Mouse (Mus musculus) hindbrain, embryonic 13.5 days (tissue): ENCODE measurements around the gene Rbfox2. TPM values are rescaled to one million over a fixed set of nuclear protein-coding genes. Genes with fewer than 3 reads are reported as not detected.
A peak's percentile ranks its signal among the peaks of the same experiment; 100 is the strongest.

Source experiments
- ATAC-seq: fragments of 200-750 bp; cut with Nextera tagmentation; 2 replicates; pipeline ENCODE4 v1.8.0; 2017; ENCODE audit warnings: moderate TSS enrichment; ENCODE audit not compliant: low FRiP score
- H3K27ac ChIP-seq: fragments of 300-500 bp; sonication (generic); 2 replicates; pipeline ENCODE4 v1.5.1; 2015; ENCODE audit warnings: inconsistent platforms, mild to moderate bottlenecking, moderate library complexity
- H3K27me3 ChIP-seq: fragments of 300-500 bp; sonication (generic); 2 replicates; pipeline ENCODE4 v1.6.1; 2015; ENCODE audit warnings: mild to moderate bottlenecking, inconsistent platforms
- H3K36me3 ChIP-seq: fragments of 300-500 bp; sonication (generic); 2 replicates; pipeline ENCODE4 v1.6.1; 2015; ENCODE audit warnings: mild to moderate bottlenecking, inconsistent platforms
- H3K4me1 ChIP-seq: fragments of 300-500 bp; sonication (generic); replicated peaks from 2 replicates; pipeline ENCODE4 v1.6.1; 2015; ENCODE audit warnings: inconsistent platforms
- H3K4me2 ChIP-seq: fragments of 300-500 bp; sonication (generic); 2 replicates; pipeline ENCODE4 v1.6.1; 2015; ENCODE audit warnings: inconsistent platforms, mild to moderate bottlenecking, moderate library complexity
- H3K4me3 ChIP-seq: fragments of 300-500 bp; sonication (generic); 2 replicates; pipeline ENCODE4 v1.5.1; 2015; ENCODE audit warnings: mild to moderate bottlenecking, inconsistent platforms
- H3K9ac ChIP-seq: fragments of 300-500 bp; sonication (generic); 2 replicates; pipeline ENCODE4 v1.6.1; 2015; ENCODE audit warnings: mild to moderate bottlenecking, inconsistent platforms
- H3K9me3 ChIP-seq: fragments of 300-500 bp; sonication (generic); 2 replicates; pipeline ENCODE4 v1.6.1; 2016; ENCODE audit warnings: inconsistent platforms
- WGBS: fragments of 180-500 bp; shearing (Covaris S2); methylation state at CpG from one replicate; pipeline ENCODE4 v1.1.7; 2015; 5-methylcytosine and 5-hydroxymethylcytosine counted together
- polyA plus RNA-seq: library from polyadenylated mRNA; unstranded; fragments of >200 nt; fragmentation: Nextera tagmentation; extraction: Ambion mirVana; gene quantifications from 2 replicates; pipeline ENCODE4 v1.2.1, GENCODE M21; 2015

Rbfox2 gene
- polyA plus RNA-seq, 1 experiment from 2014 or later: 158 TPM

GRCm38 (mm10) chr15:77095216-77095615, 211.6 kb downstream of the Rbfox2 start:
- no peak for ATAC-seq
- no peaks in the 10 kb centered on the region for H3K9me3 ChIP-seq
- H3K4me1 ChIP-seq: peaks cover 5% of the 10 kb centered on the region
- H3K36me3 ChIP-seq: peaks cover 73% of the 10 kb centered on the region
- WGBS: 100% methylated on average over 1 of the region's 1 CpGs
- H3K27me3 ChIP-seq: no peaks in the 10 kb centered on the region
- H3K27ac ChIP-seq: no peak overlapping the region
- H3K9ac ChIP-seq: no peak overlapping the region
- H3K4me2 ChIP-seq: no peak overlapping the region
- H3K4me3 ChIP-seq: no peak overlapping the region

GRCm38 (mm10) chr15:77094431-77094830, 212.4 kb downstream of the Rbfox2 start:
- Histone ChIP-seq H3K4me1 (peaks cover 13% of the 10 kb centered on the region), H3K4me3 (no peak overlapping the region), H3K27ac (no peak overlapping the region), H3K36me3 (peaks cover 69% of the 10 kb centered on the region), H3K9me3 (no peaks in the 10 kb centered on the region), H3K4me2 (no peak overlapping the region), H3K9ac (no peak overlapping the region), H3K27me3 (no peaks in the 10 kb centered on the region)
- WGBS: 93% methylated on average over 13 of the region's 13 CpGs
- no peak for ATAC-seq

DNA sequence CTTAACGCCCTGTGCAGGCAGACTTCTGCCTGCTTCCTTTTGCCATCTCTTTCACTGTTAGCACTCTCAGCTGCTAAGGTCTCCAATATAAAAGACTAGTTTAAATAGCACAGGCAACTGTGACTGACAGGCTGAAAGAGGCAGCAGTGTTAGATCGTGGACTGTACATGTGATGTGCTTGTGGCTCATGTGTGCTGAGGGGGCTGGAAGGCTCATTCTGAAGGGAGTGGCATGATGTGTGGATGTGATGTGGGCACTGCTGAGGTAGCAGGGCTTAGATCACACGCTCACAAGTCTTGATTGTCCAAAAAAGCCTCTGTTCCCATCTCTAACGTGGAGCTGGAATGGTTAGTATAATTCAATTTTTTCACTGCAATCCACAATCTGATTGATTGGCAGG, 215.4 kb downstream of the Rbfox2 start:
- no peak overlapping the region for H3K4me2 ChIP-seq
- H3K9ac ChIP-seq: no peak overlapping the region
- no peaks in the 10 kb centered on the region for H3K9me3 ChIP-seq
- peak overlapping the region; percentile 40; the same call in 1 of the 2 replicates for H3K27ac ChIP-seq
- ATAC-seq: no peak
- WGBS: 79% methylated on average over 4 of the region's 4 CpGs
- peaks cover 18% of the 10 kb centered on the region for H3K4me1 ChIP-seq
- H3K27me3 ChIP-seq: no peaks in the 10 kb centered on the region
- H3K36me3 ChIP-seq: peaks cover 67% of the 10 kb centered on the region
- H3K4me3 ChIP-seq: no peak overlapping the region

DNA sequence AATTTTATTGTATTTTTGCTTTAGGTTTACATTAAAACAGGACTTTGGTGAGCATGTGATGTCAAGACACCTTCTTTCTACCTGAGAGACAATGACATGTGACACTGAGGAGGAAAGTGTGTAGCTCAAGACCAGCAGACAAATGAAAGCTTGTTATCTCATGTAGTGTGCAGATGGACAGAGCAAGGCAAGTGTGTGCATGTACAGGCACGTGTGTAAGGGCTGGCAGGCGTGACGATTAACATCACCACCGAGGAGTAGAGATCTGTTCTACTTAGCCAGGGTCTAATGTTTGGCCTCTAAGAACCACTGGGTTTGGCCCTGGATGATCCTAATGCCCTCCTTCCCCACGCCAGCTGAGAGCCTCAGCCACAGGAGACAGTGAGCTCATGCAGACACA, 216.3 kb downstream of the Rbfox2 start:
- WGBS: 89% methylated on average over 5 of the region's 5 CpGs
- ATAC-seq: no peak
- H3K9ac ChIP-seq: no peak overlapping the region
- peaks cover 18% of the 10 kb centered on the region for H3K4me1 ChIP-seq
- no peak overlapping the region for H3K4me2 ChIP-seq
- no peaks in the 10 kb centered on the region for H3K27me3 ChIP-seq
- no peaks in the 10 kb centered on the region for H3K9me3 ChIP-seq
- peaks cover 68% of the 10 kb centered on the region for H3K36me3 ChIP-seq
- no peak overlapping the region for H3K4me3 ChIP-seq
- no peak overlapping the region for H3K27ac ChIP-seq

- Histone ChIP-seq H3K27ac (0 out of 2 replicates have a peak overlapping the region, but pooled peaks have one; percentile 44), H3K9me3 (no peaks in the 10 kb centered on the region), H3K4me2 (no peak overlapping the region), H3K4me3 (no peak overlapping the region), H3K27me3 (no peaks in the 10 kb centered on the region), H3K36me3 (peaks cover 70% of the 10 kb centered on the region), H3K4me1 (peaks cover 18% of the 10 kb centered on the region), H3K9ac (no peak overlapping the region)
- WGBS: 56% methylated on average over 11 of the region's 11 CpGs
- no peak for ATAC-seq
These were observed 217.6 kb downstream of the Rbfox2 start for GRCm38 (mm10) chr15:77089249-77089648.

GRCm38 (mm10) chr15:77086488-77086887, 220.3 kb downstream of the Rbfox2 start:
- Histone ChIP-seq H3K4me3 (no peak overlapping the region), H3K27me3 (no peaks in the 10 kb centered on the region), H3K4me1 (peaks cover 18% of the 10 kb centered on the region), H3K36me3 (peaks cover 72% of the 10 kb centered on the region), H3K9me3 (no peaks in the 10 kb centered on the region), H3K27ac (no peak overlapping the region), H3K9ac (no peak overlapping the region), H3K4me2 (no peak overlapping the region)
- 97% methylated on average over 1 of the region's 1 CpGs for WGBS
- ATAC-seq: no peak

DNA sequence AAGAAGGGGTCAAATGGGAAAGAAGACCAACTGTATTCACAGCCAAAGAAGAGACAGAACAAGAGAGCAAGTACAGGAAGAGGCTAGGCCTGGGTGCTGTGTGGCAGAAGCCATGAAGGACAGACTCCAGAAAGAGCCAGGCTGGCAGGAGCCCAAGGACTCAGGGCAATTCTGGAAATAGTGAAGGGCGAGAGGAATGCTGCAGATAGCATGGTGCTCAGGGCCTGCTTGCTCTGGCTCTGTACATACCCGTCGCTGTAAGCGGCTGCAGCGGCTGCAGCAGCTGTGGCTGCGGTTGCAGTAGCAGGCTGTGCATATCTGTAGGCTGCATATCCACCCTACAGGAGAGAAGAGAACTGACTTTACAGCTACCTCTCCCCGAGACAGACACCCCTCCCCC, 221.0 kb downstream of the Rbfox2 start:
- H3K9me3 ChIP-seq: no peaks in the 10 kb centered on the region
- H3K27ac ChIP-seq: 0 out of 2 replicates have a peak overlapping the region, but pooled peaks have one; percentile 35
- peaks cover 74% of the 10 kb centered on the region for H3K36me3 ChIP-seq
- H3K4me2 ChIP-seq: no peak overlapping the region
- H3K27me3 ChIP-seq: no peaks in the 10 kb centered on the region
- 91% methylated on average over 7 of the region's 7 CpGs for WGBS
- H3K4me3 ChIP-seq: no peak overlapping the region
- no peak overlapping the region for H3K9ac ChIP-seq
- no peak for ATAC-seq
- H3K4me1 ChIP-seq: peaks cover 18% of the 10 kb centered on the region

DNA sequence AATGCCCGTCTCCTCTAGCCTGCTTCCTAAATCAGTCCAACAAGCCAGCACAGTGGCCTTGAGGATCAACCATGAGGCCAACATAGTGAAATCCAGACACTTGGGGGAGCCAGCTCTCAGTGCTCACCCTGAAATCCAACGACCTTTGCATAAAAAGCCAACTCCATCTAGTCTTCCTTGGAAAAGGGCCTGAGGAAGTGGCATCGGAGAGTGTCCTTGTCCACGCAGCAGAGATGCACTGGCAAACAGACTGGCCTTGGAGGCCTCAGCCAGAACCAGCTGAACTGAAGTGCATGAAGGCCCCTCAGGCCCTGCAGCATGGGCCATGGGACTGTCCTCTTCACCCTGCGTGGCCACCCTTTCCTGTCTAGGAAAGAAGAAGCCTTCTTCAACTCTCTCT, 225.3 kb downstream of the Rbfox2 start:
- Histone ChIP-seq H3K4me3 (no peak overlapping the region), H3K4me2 (no peak overlapping the region), H3K36me3 (peaks cover 89% of the 10 kb centered on the region), H3K27me3 (no peaks in the 10 kb centered on the region), H3K9ac (no peak overlapping the region), H3K9me3 (no peaks in the 10 kb centered on the region), H3K27ac (peak overlapping the region; percentile 18; the same call in 1 of the 2 replicates), H3K4me1 (peaks cover 10% of the 10 kb centered on the region; the same call in 1 of the 2 replicates)
- WGBS: 91% methylated on average over 5 of the region's 5 CpGs
- no peak for ATAC-seq

- 83% methylated on average over 14 of the region's 14 CpGs for WGBS
- Histone ChIP-seq H3K36me3 (peaks cover 90% of the 10 kb centered on the region), H3K27me3 (no peaks in the 10 kb centered on the region), H3K4me3 (no peak overlapping the region), H3K27ac (peak overlapping the region; percentile 18; the same call in 1 of the 2 replicates), H3K9ac (no peak overlapping the region), H3K9me3 (no peaks in the 10 kb centered on the region), H3K4me1 (peaks cover 10% of the 10 kb centered on the region; the same call in 1 of the 2 replicates), H3K4me2 (no peak overlapping the region)
- no peak for ATAC-seq
These were observed 226.0 kb downstream of the Rbfox2 start for GRCm38 (mm10) chr15:77080684-77081254.

GRCm38 (mm10) chr15:77079890-77080361, 226.9 kb downstream of the Rbfox2 start:
- peak overlapping the region; percentile 26; the same call in 1 of the 2 replicates for H3K9ac ChIP-seq
- ATAC-seq: no peak
- no peaks in the 10 kb centered on the region for H3K9me3 ChIP-seq
- no peaks in the 10 kb centered on the region for H3K27me3 ChIP-seq
- H3K4me1 ChIP-seq: peaks cover 10% of the 10 kb centered on the region; the same call in 1 of the 2 replicates
- H3K4me3 ChIP-seq: no peak overlapping the region
- WGBS: 75% methylated on average over 11 of the region's 11 CpGs
- no peak overlapping the region for H3K4me2 ChIP-seq
- 0 out of 2 replicates have a peak overlapping the region, but pooled peaks have one; percentile 12 for H3K27ac ChIP-seq
- H3K36me3 ChIP-seq: peaks cover 86% of the 10 kb centered on the region

- H3K4me1 ChIP-seq: peaks cover 10% of the 10 kb centered on the region; the same call in 1 of the 2 replicates
- H3K27ac ChIP-seq: 0 out of 2 replicates have a peak overlapping the region, but pooled peaks have one; percentile 24
- 58% methylated on average over 14 of the region's 14 CpGs for WGBS
- ATAC-seq: no peak
- no peaks in the 10 kb centered on the region for H3K27me3 ChIP-seq
- H3K36me3 ChIP-seq: peaks cover 80% of the 10 kb centered on the region
- H3K4me2 ChIP-seq: no peak overlapping the region
- no peak overlapping the region for H3K9ac ChIP-seq
- no peaks in the 10 kb centered on the region for H3K9me3 ChIP-seq
- no peak overlapping the region for H3K4me3 ChIP-seq
These were observed 227.5 kb downstream of the Rbfox2 start for GRCm38 (mm10) chr15:77079256-77079822.

GRCm38 (mm10) chr15:77078786-77079185, 228.0 kb downstream of the Rbfox2 start:
- peak overlapping the region; percentile 60; the same call in 1 of the 2 replicates for H3K27ac ChIP-seq

More at GRCm38 (mm10) chr15:77078786-77079185, 228.0 kb downstream of the Rbfox2 start:
- ATAC-seq: no peak
- Histone ChIP-seq H3K9me3 (no peaks in the 10 kb centered on the region), H3K4me1 (peaks cover 10% of the 10 kb centered on the region; the same call in 1 of the 2 replicates), H3K27me3 (no peaks in the 10 kb centered on the region), H3K4me3 (no peak overlapping the region), H3K9ac (no peak overlapping the region), H3K36me3 (peaks cover 76% of the 10 kb centered on the region), H3K4me2 (no peak overlapping the region)
- 43% methylated on average over 3 of the region's 3 CpGs for WGBS
